ENCODE assay signal across 9 mouse cellular contexts in genomic region chr8:106165460-106165859, GRCm38 (mm10). TPM values are rescaled to one million over a fixed set of nuclear protein-coding genes. Genes with fewer than 3 reads are reported as not detected.
DNase-seq lines count a peak whose midpoint lies in the region; ATAC-seq and TF ChIP-seq lines count a peak whose summit lies in the region.
"Had no signal": no experiment of that assay in that cellular context is flagged by ENCODE, and none has a peak within 500 bp of the region (broad histone marks: within the 10 kb centered on the region; RNA-seq: fewer than 3 reads in every experiment).

No protein-coding gene starts in this region.

- no peak overlapping the region for H3K4me3 ChIP-seq in forebrain, embryonic 11.5 days (ENCODE audit: low read depth, low read length)
- H3K4me3 ChIP-seq in forebrain, embryonic 16.5 days (replicated peaks; ENCODE audit: low read length) = no peak overlapping the region
- H3K4me3 ChIP-seq in G1E (ENCODE audit: low read depth, low read length) = no peak overlapping the region
- H3K4me3 ChIP-seq in heart, adult 2 months = no peak overlapping the region
- H3K4me3 ChIP-seq: liver, embryonic 15.5 days had no signal

- no peaks in the 10 kb centered on the region for H3K27me3 ChIP-seq in forebrain, embryonic 11.5 days (ENCODE audit: control insufficient read depth, insufficient read depth, low read length)
- H3K27me3 ChIP-seq in forebrain, embryonic 16.5 days (replicated peaks; ENCODE audit: control insufficient read depth, insufficient read depth, low read length) = no peaks in the 10 kb centered on the region
- peaks cover 96% of the 10 kb centered on the region for H3K27me3 ChIP-seq in G1E (ENCODE audit: insufficient read depth, low read length)
- no peaks in the 10 kb centered on the region for H3K27me3 ChIP-seq in heart, adult 2 months (ENCODE audit: control insufficient read depth, insufficient read depth, low read length)

- no peaks in the 10 kb centered on the region for H3K9me3 ChIP-seq in forebrain, embryonic 11.5 days (ENCODE audit: control insufficient read depth, low read length)
- no peaks in the 10 kb centered on the region for H3K9me3 ChIP-seq in forebrain, embryonic 16.5 days (ENCODE audit: control insufficient read depth, low read length)
- H3K9me3 ChIP-seq in G1E (replicated peaks) = no peaks in the 10 kb centered on the region
- H3K9me3 ChIP-seq: liver, embryonic 15.5 days had no signal

- H3K27ac ChIP-seq in forebrain, embryonic 11.5 days (ENCODE audit: low read depth, low read length) = no peak overlapping the region
- H3K27ac ChIP-seq in forebrain, embryonic 16.5 days (ENCODE audit: low read length) = no peak overlapping the region
- no peak overlapping the region for H3K27ac ChIP-seq in heart, adult 2 months
- H3K27ac ChIP-seq: liver, embryonic 15.5 days had no signal

- TF ChIP-seq EP300 in heart, adult 2 months (IDR thresholded peaks at IDR 0.05; ENCODE audit: insufficient read depth, low read depth, low read length) = no peak

- no peaks in the 10 kb centered on the region for H3K79me2 ChIP-seq in heart, adult 2 months (replicated peaks; ENCODE audit: control insufficient read depth, insufficient read depth, low read length)

- peak; percentile 80 for DNase-seq in forebrain, embryonic 11.5 days (ENCODE audit: low spot score)
- peak; percentile 45 for DNase-seq in G1E (ENCODE audit: low spot score)
- peak; percentile 67 for DNase-seq in cerebellum, adult 9-11 months
- peak; percentile 65 to 76 for DNase-seq in heart, adult 2 months
- peak; percentile 60 for DNase-seq in left cerebral cortex, adult 11 months (ENCODE audit: low spot score)
- peak; percentile 71 for DNase-seq in mesoderm, embryonic 11.5 days (ENCODE audit: low read depth, low spot score)
- peak; percentile 67 to 88 for DNase-seq in spleen, postnatal 4 days (ENCODE audit: low spot score in 2 of 2)

- intact Hi-C loops in heart, adult 2 months (cut with DNase I) = loop anchor here (2.0 kb wide), 1 partner anchor 33 kb away; no protein-coding TSS in a partner anchor

- TF ChIP-seq POLR2A in heart, adult 2 months (IDR thresholded peaks at IDR 0.05; ENCODE audit: insufficient read depth, low read depth, low read length) = no peak

- no peak overlapping the region for H3K4me2 ChIP-seq in forebrain, embryonic 11.5 days (ENCODE audit: low read depth, low read length, severe bottlenecking)
- no peak overlapping the region for H3K4me2 ChIP-seq in forebrain, embryonic 16.5 days (ENCODE audit: low read length)
- H3K4me2 ChIP-seq: liver, embryonic 15.5 days had no signal

- no peaks in the 10 kb centered on the region; the same call in 1 of the 2 replicates for H3K36me3 ChIP-seq in forebrain, embryonic 11.5 days (ENCODE audit: control insufficient read depth, insufficient read depth, low read length)
- peaks cover 9% of the 10 kb centered on the region; the same call in 1 of the 2 replicates for H3K36me3 ChIP-seq in forebrain, embryonic 16.5 days (ENCODE audit: control insufficient read depth, insufficient read depth)
- peaks cover 4% of the 10 kb centered on the region for H3K36me3 ChIP-seq in G1E (replicated peaks)
- H3K36me3 ChIP-seq in heart, adult 2 months (ENCODE audit: control insufficient read depth, insufficient read depth, low read length) = no peaks in the 10 kb centered on the region

- 52% methylated on average over 4 of the region's 4 CpGs for WGBS in forebrain, embryonic 11.5 days
- 50% methylated on average over 4 of the region's 4 CpGs for WGBS in forebrain, embryonic 16.5 days
- 41% methylated on average over 4 of the region's 4 CpGs for WGBS in heart, adult 2 months

- no peak overlapping the region for H3K9ac ChIP-seq in forebrain, embryonic 11.5 days (ENCODE audit: low read length)
- no peak overlapping the region for H3K9ac ChIP-seq in forebrain, embryonic 16.5 days (replicated peaks; ENCODE audit: low read depth, low read length)
- H3K9ac ChIP-seq in heart, adult 2 months (ENCODE audit: low read depth, low read length) = no peak overlapping the region
- H3K9ac ChIP-seq: liver, embryonic 15.5 days had no signal

- no peaks in the 10 kb centered on the region; the same call in 1 of the 2 replicates for H3K4me1 ChIP-seq in forebrain, embryonic 11.5 days (replicated peaks; ENCODE audit: control insufficient read depth, insufficient read depth, low read length)
- H3K4me1 ChIP-seq in forebrain, embryonic 16.5 days (replicated peaks; ENCODE audit: control insufficient read depth, insufficient read depth, low read length) = peaks cover 13% of the 10 kb centered on the region
- peaks cover 29% of the 10 kb centered on the region for H3K4me1 ChIP-seq in G1E (ENCODE audit: insufficient read depth, low read depth, low read length)
- no peaks in the 10 kb centered on the region; the same call in 1 of the 2 replicates for H3K4me1 ChIP-seq in heart, adult 2 months (ENCODE audit: control insufficient read depth, insufficient read depth, low read length)

- no peak for ATAC-seq in forebrain, embryonic 11.5 days (replicated peaks; ENCODE audit: low FRiP score)
- ATAC-seq in forebrain, embryonic 16.5 days = no peak
- ATAC-seq in G1E (ENCODE audit: extremely low read depth, insufficient number of reproducible peaks, low FRiP score, poor library complexity, severe bottlenecking) = no peak

- TF ChIP-seq CTCF in G1E (IDR thresholded peaks at IDR 0.05; ENCODE audit: low read depth, low read length) = peak; percentile 87
- TF ChIP-seq CTCF in heart, adult 2 months (IDR thresholded peaks at IDR 0.05) = peak; percentile 92

RNA-seq across cellular contexts. Expression of gene Slc7a6, which starts 3.2 kb away (rescaled TPM):
- 103 and 106 TPM in 2 replicates for polyA plus RNA-seq in forebrain, embryonic 11.5 days (2014; fragmentation: Nextera tagmentation; extraction: Ambion mirVana)
- 49.3 and 58.4 TPM in 2 replicates for polyA plus RNA-seq in forebrain, embryonic 16.5 days (2015; fragmentation: Nextera tagmentation; extraction: Ambion mirVana)
- total RNA-seq in G1E (2014; fragmentation: Nextera tagmentation) = 6.6 and 7.1 TPM in 2 replicates
- total RNA-seq in G1E (2017) = 4.1 TPM in 2 replicates
- 1.0 and 1.3 TPM in 2 replicates for polyA plus RNA-seq in G1E (2012)
- total RNA-seq in heart, adult 2 months (2021) = 10 to 100 TPM; 10.2 to 10.8 TPM
- polyA plus RNA-seq in heart, adult 2 months (2012; rRNA removed) = 14.7 and 17.4 TPM in 2 replicates

RNA-seq across cellular contexts. Expression of gene Pla2g15, which starts 15.3 kb away (rescaled TPM):
- 7.1 and 7.4 TPM in 2 replicates for polyA plus RNA-seq in forebrain, embryonic 11.5 days (2014; fragmentation: Nextera tagmentation; extraction: Ambion mirVana)
- polyA plus RNA-seq in forebrain, embryonic 16.5 days (2015; fragmentation: Nextera tagmentation; extraction: Ambion mirVana) = 18.2 and 20.6 TPM in 2 replicates
- total RNA-seq in G1E (2014; fragmentation: Nextera tagmentation) (0.83 TPM in 1 of 2 replicates, not detected in the other), G1E (2017) (0.55 and 1.5 TPM in 2 replicates)
- polyA plus RNA-seq in G1E (2012) = 0.29 and 0.39 TPM in 2 replicates
- total RNA-seq in heart, adult 2 months (2021) = 1 to 10 TPM; 6.5 to 8.6 TPM
- 8.0 and 8.4 TPM in 2 replicates for polyA plus RNA-seq in heart, adult 2 months (2012; rRNA removed)

RNA-seq across cellular contexts. Expression of gene Esrp2, which starts 28.7 kb away (rescaled TPM):
- 2.3 and 2.4 TPM in 2 replicates for polyA plus RNA-seq in forebrain, embryonic 11.5 days (2014; fragmentation: Nextera tagmentation; extraction: Ambion mirVana)
- 0.37 and 0.42 TPM in 2 replicates for polyA plus RNA-seq in forebrain, embryonic 16.5 days (2015; fragmentation: Nextera tagmentation; extraction: Ambion mirVana)
- total RNA-seq in G1E (2014; fragmentation: Nextera tagmentation) (not detected in 2 replicates), G1E (2017) (0.06 TPM in 1 of 2 replicates, not detected in the other)
- not detected in 2 replicates for polyA plus RNA-seq in G1E (2012)
- under 1 TPM; 0.31 to 0.52 TPM for total RNA-seq in heart, adult 2 months (2021)
- 0.29 and 1.1 TPM in 2 replicates for polyA plus RNA-seq in heart, adult 2 months (2012; rRNA removed)

RNA-seq across cellular contexts. Expression of gene Slc7a6os, which starts 45.3 kb away (rescaled TPM):
- 44.1 and 46.8 TPM in 2 replicates for polyA plus RNA-seq in forebrain, embryonic 11.5 days (2014; fragmentation: Nextera tagmentation; extraction: Ambion mirVana)
- polyA plus RNA-seq in forebrain, embryonic 16.5 days (2015; fragmentation: Nextera tagmentation; extraction: Ambion mirVana) = 37.7 and 40.8 TPM in 2 replicates
- total RNA-seq in G1E (2014; fragmentation: Nextera tagmentation) = 32.7 and 36.3 TPM in 2 replicates
- total RNA-seq in G1E (2017) = 41.0 and 45.6 TPM in 2 replicates
- 24.1 and 25.6 TPM in 2 replicates for polyA plus RNA-seq in G1E (2012)
- 10 to 100 TPM in 1 of 2 experiments, 1 to 10 TPM in 1; 9.6 to 10.7 TPM for total RNA-seq in heart, adult 2 months (2021)
- polyA plus RNA-seq in heart, adult 2 months (2012; rRNA removed) = 7.1 and 8.8 TPM in 2 replicates

RNA-seq across cellular contexts. Expression of gene Prmt7, which starts 45.3 kb away (rescaled TPM):
- 68.8 and 73.1 TPM in 2 replicates for polyA plus RNA-seq in forebrain, embryonic 11.5 days (2014; fragmentation: Nextera tagmentation; extraction: Ambion mirVana)
- polyA plus RNA-seq in forebrain, embryonic 16.5 days (2015; fragmentation: Nextera tagmentation; extraction: Ambion mirVana) = 53.0 and 55.3 TPM in 2 replicates
- total RNA-seq in G1E (2014; fragmentation: Nextera tagmentation) (16.1 and 20.0 TPM in 2 replicates), G1E (2017) (22.8 and 27.4 TPM in 2 replicates)
- polyA plus RNA-seq in G1E (2012) = 20.5 and 43.9 TPM in 2 replicates
- 10 to 100 TPM; 22.9 to 26.3 TPM for total RNA-seq in heart, adult 2 months (2021)
- 21.7 and 32.5 TPM in 2 replicates for polyA plus RNA-seq in heart, adult 2 months (2012; rRNA removed)
